In the genomic region with DNA sequence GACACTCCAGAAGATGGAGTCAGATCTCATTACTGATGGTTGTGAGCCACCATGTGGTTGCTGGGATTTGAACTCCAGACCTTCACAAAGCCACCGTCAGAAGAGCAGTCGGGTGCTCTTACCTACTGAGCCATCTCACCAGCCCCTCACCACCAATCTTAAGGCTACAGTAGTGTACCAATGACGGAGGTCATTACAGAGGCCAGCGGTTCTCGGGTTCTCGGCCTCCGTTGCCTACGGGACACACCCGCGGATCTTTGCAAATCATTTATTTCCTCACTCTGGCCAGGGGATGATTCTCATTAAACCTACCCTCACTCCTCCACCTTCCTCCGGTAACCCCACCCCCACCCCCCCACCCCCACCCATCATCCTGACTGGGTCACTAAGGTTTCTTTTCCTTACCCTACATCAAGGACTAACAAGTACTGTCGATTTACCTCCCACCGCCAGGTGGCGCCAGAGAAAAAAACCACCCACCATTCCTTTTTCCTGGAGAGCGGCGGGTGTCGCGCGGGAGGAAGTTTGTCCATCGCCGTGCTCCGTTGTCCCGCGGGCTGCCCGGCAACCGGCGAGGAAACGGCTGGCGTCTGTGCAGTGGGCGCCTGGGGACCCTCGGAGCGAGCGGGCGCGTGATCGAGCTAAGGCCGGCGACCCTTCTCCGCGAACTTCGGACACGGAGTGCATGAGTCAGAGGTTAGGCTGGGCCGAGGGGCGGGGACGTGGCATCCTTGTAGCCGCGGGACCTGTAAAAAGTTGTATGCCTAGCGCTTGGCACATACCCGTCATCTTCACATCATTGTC, we compare ENCODE assay signal across 7 mouse cellular contexts. TPM values are rescaled to one million over a fixed set of nuclear protein-coding genes. Genes with fewer than 3 reads are reported as not detected.
DNase-seq lines count a peak whose midpoint lies in the region; ATAC-seq and TF ChIP-seq lines count a peak whose summit lies in the region.

A gene (plus strand): TSS at position 496 of the 804 bp plus-strand sequence.

- peaks cover 27% of the 10 kb centered on the region for H3K36me3 ChIP-seq in embryonic facial prominence, embryonic 12.5 days
- no peaks in the 10 kb centered on the region for H3K36me3 ChIP-seq in kidney, adult 2 months (ENCODE audit: control insufficient read depth, insufficient read depth, low read length)
- peaks cover 34% of the 10 kb centered on the region for H3K36me3 ChIP-seq in limb, embryonic 12.5 days
- H3K36me3 ChIP-seq in midbrain, embryonic 15.5 days (replicated peaks) = peaks cover 8% of the 10 kb centered on the region; the same call in 1 of the 2 replicates
- H3K36me3 ChIP-seq in spleen, adult 2 months (ENCODE audit: control insufficient read depth, insufficient read depth, low read length) = peaks cover 2% of the 10 kb centered on the region; the same call in 1 of the 2 replicates

- H3K4me2 ChIP-seq in embryonic facial prominence, embryonic 12.5 days (replicated peaks) = peak within 1 kb of the TSS; percentile 88
- H3K4me2 ChIP-seq in limb, embryonic 12.5 days = peak within 1 kb of the TSS; percentile 64
- H3K4me2 ChIP-seq in midbrain, embryonic 15.5 days = peak within 1 kb of the TSS; percentile 68

- no peaks in the 10 kb centered on the region for H3K9me3 ChIP-seq in embryonic facial prominence, embryonic 12.5 days
- H3K9me3 ChIP-seq in limb, embryonic 12.5 days = no peaks in the 10 kb centered on the region
- no peaks in the 10 kb centered on the region for H3K9me3 ChIP-seq in midbrain, embryonic 15.5 days

- peak within 1 kb of the TSS; percentile 80 for H3K9ac ChIP-seq in embryonic facial prominence, embryonic 12.5 days
- peak within 1 kb of the TSS; percentile 73 for H3K9ac ChIP-seq in limb, embryonic 12.5 days (replicated peaks)
- H3K9ac ChIP-seq in midbrain, embryonic 15.5 days = peak within 1 kb of the TSS; percentile 62

- no peaks in the 10 kb centered on the region for H3K27me3 ChIP-seq in embryonic facial prominence, embryonic 12.5 days
- H3K27me3 ChIP-seq in kidney, adult 2 months (replicated peaks; ENCODE audit: control insufficient read depth, insufficient read depth, low read length) = no peaks in the 10 kb centered on the region
- H3K27me3 ChIP-seq in limb, embryonic 12.5 days = no peaks in the 10 kb centered on the region
- H3K27me3 ChIP-seq in midbrain, embryonic 15.5 days (replicated peaks) = no peaks in the 10 kb centered on the region
- H3K27me3 ChIP-seq in spleen, adult 2 months (ENCODE audit: control insufficient read depth, insufficient read depth, low read length) = no peaks in the 10 kb centered on the region

- TF ChIP-seq POLR2A in kidney, adult 2 months (IDR thresholded peaks at IDR 0.05; ENCODE audit: low read depth, low read length) = no peak
- TF ChIP-seq POLR2A in spleen, adult 2 months (IDR thresholded peaks at IDR 0.05; ENCODE audit: low read depth, low read length) = no peak

- WGBS in embryonic facial prominence, embryonic 12.5 days = 3% methylated on average over 49 of the region's 49 CpGs
- WGBS in kidney, adult 2 months = 4% methylated on average over 49 of the region's 49 CpGs
- 2% methylated on average over 49 of the region's 49 CpGs for WGBS in limb, embryonic 12.5 days
- WGBS in midbrain, embryonic 15.5 days = 4% methylated on average over 49 of the region's 49 CpGs
- 8% methylated on average over 49 of the region's 49 CpGs for WGBS in spleen, adult 2 months

- peak; percentile 78 for TF ChIP-seq CTCF in kidney, adult 2 months (conservative IDR thresholded peaks at IDR 0.05; ENCODE audit: insufficient read depth, insufficient read length, low read depth, low read length)
- TF ChIP-seq CTCF in spleen, adult 2 months (IDR thresholded peaks at IDR 0.05; ENCODE audit: extremely low read depth, insufficient read depth, insufficient read length, insufficient replicate concordance) = peak; percentile 84; the same call in 1 of the 2 replicates

- peak; percentile 77 for ATAC-seq in embryonic facial prominence, embryonic 12.5 days (ENCODE audit: insufficient number of reproducible peaks, insufficient read depth, low FRiP score, low TSS enrichment)
- peak; percentile 64; the same call in 1 of the 2 replicates for ATAC-seq in limb, embryonic 12.5 days (ENCODE audit: insufficient number of reproducible peaks, insufficient read depth, low FRiP score, low TSS enrichment, low read depth)
- peak; percentile 87 for ATAC-seq in midbrain, embryonic 15.5 days (replicated peaks)

- H3K4me1 ChIP-seq in embryonic facial prominence, embryonic 12.5 days = peaks cover 9% of the 10 kb centered on the region
- no peaks in the 10 kb centered on the region for H3K4me1 ChIP-seq in kidney, adult 2 months (ENCODE audit: control insufficient read depth, insufficient read depth, low read length)
- peaks cover 6% of the 10 kb centered on the region for H3K4me1 ChIP-seq in limb, embryonic 12.5 days (replicated peaks)
- peaks cover 9% of the 10 kb centered on the region for H3K4me1 ChIP-seq in midbrain, embryonic 15.5 days
- 0 out of 2 replicates have a peak, but pooled peaks cover 3% of the 10 kb centered on the region for H3K4me1 ChIP-seq in spleen, adult 2 months (ENCODE audit: control insufficient read depth, insufficient read depth, insufficient read length)

- DNase-seq in adrenal gland, postnatal 25 days = peak; percentile 95
- peak; percentile 94 to 98 for DNase-seq in heart, adult 18-20 months
- DNase-seq in kidney, adult 2 months = peak; percentile 96
- DNase-seq in spleen, adult 2 months (ENCODE audit: low read depth in 1 of 2, low spot score in 2 of 2) = peak; percentile 82 to 90

- H3K27ac ChIP-seq in embryonic facial prominence, embryonic 12.5 days = no peak within 1 kb of the TSS
- H3K27ac ChIP-seq in kidney, adult 2 months (ENCODE audit: insufficient read depth, low read depth, low read length) = peak within 1 kb of the TSS; percentile 16; the same call in 1 of the 2 replicates
- H3K27ac ChIP-seq in limb, embryonic 12.5 days = peak within 1 kb of the TSS; percentile 25; the same call in 1 of the 2 replicates
- H3K27ac ChIP-seq in midbrain, embryonic 15.5 days = no peak within 1 kb of the TSS
- peak within 1 kb of the TSS; percentile 16; the same call in 1 of the 2 replicates for H3K27ac ChIP-seq in spleen, adult 2 months (ENCODE audit: insufficient read depth, low read length)

- H3K4me3 ChIP-seq in embryonic facial prominence, embryonic 12.5 days = peak within 1 kb of the TSS; percentile 87
- H3K4me3 ChIP-seq in kidney, adult 2 months (ENCODE audit: insufficient read depth, low read depth, low read length) = peak within 1 kb of the TSS; percentile 98
- H3K4me3 ChIP-seq in limb, embryonic 12.5 days (replicated peaks) = peak within 1 kb of the TSS; percentile 89
- peak within 1 kb of the TSS; percentile 78 for H3K4me3 ChIP-seq in midbrain, embryonic 15.5 days
- H3K4me3 ChIP-seq in spleen, adult 2 months (ENCODE audit: extremely low read depth, insufficient read depth, insufficient read length) = peak within 1 kb of the TSS; percentile 95

RNA-seq across cellular contexts. Expression of the gene that starts here (rescaled TPM):
- 13.5 and 14.6 TPM in 2 replicates for total RNA-seq in adrenal gland, postnatal 25 days (2021)
- polyA plus RNA-seq in embryonic facial prominence, embryonic 12.5 days (2016; fragmentation: Nextera tagmentation; extraction: Ambion mirVana) = 18.8 and 21.7 TPM in 2 replicates
- total RNA-seq in heart, adult 18-20 months (2021) = 1 to 10 TPM; 4.1 to 4.6 TPM
- 11.4 and 12.1 TPM in 2 replicates for polyA plus RNA-seq in kidney, adult 2 months (2012; rRNA removed)
- polyA plus RNA-seq in limb, embryonic 12.5 days (2016; fragmentation: Nextera tagmentation; extraction: Ambion mirVana) = 21.0 and 22.1 TPM in 2 replicates
- 15.6 and 15.9 TPM in 2 replicates for polyA plus RNA-seq in midbrain, embryonic 15.5 days (2015; fragmentation: Nextera tagmentation; extraction: Ambion mirVana)
- 14.1 and 14.5 TPM in 2 replicates for polyA plus RNA-seq in spleen, adult 2 months (2012; rRNA removed)

Comparison
In these comparisons a context has a peak if more than half of its experiments do, and no peak if none do; other contexts are left out.
1. H3K27ac ChIP-seq: peak in kidney, adult 2 months (single experiment), limb, embryonic 12.5 days (single experiment) and spleen, adult 2 months (single experiment); none in embryonic facial prominence, embryonic 12.5 days (single experiment) and midbrain, embryonic 15.5 days (single experiment).
2. Peak in every context shown above with its lines, with median percentiles within 50 percentile points of each other: DNase-seq, ATAC-seq, H3K4me2 ChIP-seq, H3K4me3 ChIP-seq and H3K9ac ChIP-seq.